Mouse (Mus musculus) midbrain, embryonic 13.5 days (tissue): ENCODE results near the gene Primpol. TPM values are rescaled to one million over a fixed set of nuclear protein-coding genes. Genes with fewer than 3 reads are reported as not detected.

Source experiments
- ATAC-seq: fragments of 200-750 bp; cut with Nextera tagmentation; 2 replicates; pipeline ENCODE4 v1.8.0; 2017; ENCODE audit warnings: mild to moderate bottlenecking, moderate TSS enrichment, moderate library complexity
- H3K27ac ChIP-seq: fragments of 300-500 bp; sonication (generic); 2 replicates; pipeline ENCODE4 v1.5.1; 2015; ENCODE audit warnings: inconsistent platforms, mild to moderate bottlenecking, moderate library complexity
- H3K27me3 ChIP-seq: fragments of 300-500 bp; sonication (generic); 2 replicates; pipeline ENCODE4 v1.6.1; 2015; ENCODE audit warnings: mild to moderate bottlenecking, inconsistent platforms
- H3K36me3 ChIP-seq: fragments of 300-500 bp; sonication (generic); 2 replicates; pipeline ENCODE4 v1.6.1; 2015; ENCODE audit warnings: mild to moderate bottlenecking, inconsistent platforms
- H3K4me1 ChIP-seq: fragments of 300-500 bp; sonication (generic); replicated peaks from 2 replicates; pipeline ENCODE4 v1.6.1; 2015; ENCODE audit warnings: inconsistent platforms
- H3K4me2 ChIP-seq: fragments of 300-500 bp; sonication (generic); replicated peaks from 2 replicates; pipeline ENCODE4 v1.6.1; 2015; ENCODE audit warnings: moderate library complexity, mild to moderate bottlenecking, inconsistent platforms
- H3K4me3 ChIP-seq: fragments of 300-500 bp; sonication (generic); replicated peaks from 2 replicates; pipeline ENCODE4 v1.5.1; 2015; ENCODE audit warnings: mild to moderate bottlenecking, inconsistent platforms
- H3K9ac ChIP-seq: fragments of 300-500 bp; sonication (generic); replicated peaks from 2 replicates; pipeline ENCODE4 v1.6.1; 2015; ENCODE audit warnings: mild to moderate bottlenecking, inconsistent platforms
- H3K9me3 ChIP-seq: fragments of 300-500 bp; sonication (generic); 2 replicates; pipeline ENCODE4 v1.6.1; 2016; ENCODE audit warnings: mild to moderate bottlenecking, inconsistent platforms
- WGBS: fragments of 180-500 bp; shearing (Covaris S2); methylation state at CpG from one replicate; pipeline ENCODE4 v1.1.7; 2015; 5-methylcytosine and 5-hydroxymethylcytosine counted together
- polyA plus RNA-seq: library from polyadenylated mRNA; unstranded; fragments of >200 nt; fragmentation: Nextera tagmentation; extraction: Ambion mirVana; gene quantifications from 2 replicates; pipeline ENCODE4 v1.2.1, GENCODE M21; 2015

The Primpol gene
- polyA plus RNA-seq, result 9.2 and 9.3 TPM in 2 replicates

- Histone ChIP-seq H3K9me3 (no peaks in the 10 kb centered on the region), H3K4me3 (peak within 1 kb of the TSS; percentile 81), H3K27me3 (no peaks in the 10 kb centered on the region), H3K4me2 (peak within 1 kb of the TSS; percentile 83), H3K4me1 (peaks cover 29% of the 10 kb centered on the region), H3K27ac (peak within 1 kb of the TSS; percentile 93), H3K36me3 (no peaks in the 10 kb centered on the region), H3K9ac (peak within 1 kb of the TSS; percentile 93)
- peak; percentile 98 for ATAC-seq
- 1% methylated on average over 49 of the region's 54 CpGs for WGBS
Measured at GRCm38 (mm10) chr8:46616879-46617689, at the start of gene Primpol, which contains the start of gene Casp3. Gene Primpol, minus strand, starts transcription at chr8:46617212. Gene Casp3, plus strand, starts transcription at chr8:46617291.

- no peak overlapping the region for H3K9ac ChIP-seq
Measured at GRCm38 (mm10) chr8:46655919-46656318, 38.9 kb upstream of the Primpol start.

GRCm38 (mm10) chr8:46651872-46652271 lies 34.9 kb upstream of the Primpol start:
- Histone ChIP-seq H3K27me3 (no peaks in the 10 kb centered on the region), H3K4me2 (no peak overlapping the region), H3K4me3 (no peak overlapping the region), H3K4me1 (no peaks in the 10 kb centered on the region), H3K9ac (no peak overlapping the region), H3K36me3 (no peaks in the 10 kb centered on the region), H3K27ac (no peak overlapping the region), H3K9me3 (no peaks in the 10 kb centered on the region)
- no peak for ATAC-seq
- WGBS, result 86% methylated on average over 9 of the region's 9 CpGs

More at GRCm38 (mm10) chr8:46655919-46656318, 38.9 kb upstream of the Primpol start:
- no peak for ATAC-seq
- Histone ChIP-seq H3K9me3 (no peaks in the 10 kb centered on the region), H3K36me3 (no peaks in the 10 kb centered on the region), H3K4me2 (no peak overlapping the region), H3K27me3 (no peaks in the 10 kb centered on the region), H3K4me3 (no peak overlapping the region), H3K4me1 (no peaks in the 10 kb centered on the region), H3K27ac (no peak overlapping the region)
- 96% methylated on average over 2 of the region's 2 CpGs for WGBS

GRCm38 (mm10) chr8:46648421-46648820 lies 31.4 kb upstream of the Primpol start:
- Histone ChIP-seq H3K27ac (no peak overlapping the region), H3K4me1 (no peaks in the 10 kb centered on the region)
- WGBS, result 93% methylated on average over 4 of the region's 4 CpGs

GRCm38 (mm10) chr8:46641272-46641671 lies 24.3 kb upstream of the Primpol start:
- H3K36me3 ChIP-seq, result peaks cover 40% of the 10 kb centered on the region
- H3K4me2 ChIP-seq, result no peak overlapping the region
- 87% methylated on average over 5 of the region's 5 CpGs for WGBS
- no peaks in the 10 kb centered on the region for H3K9me3 ChIP-seq
- H3K27ac ChIP-seq, result no peak overlapping the region
- no peak for ATAC-seq
- H3K27me3 ChIP-seq, result no peaks in the 10 kb centered on the region
- H3K4me3 ChIP-seq, result no peak overlapping the region
- H3K4me1 ChIP-seq, result no peaks in the 10 kb centered on the region
- no peak overlapping the region for H3K9ac ChIP-seq

More at GRCm38 (mm10) chr8:46648421-46648820, 31.4 kb upstream of the Primpol start:
- ATAC-seq, result no peak
- Histone ChIP-seq H3K27me3 (no peaks in the 10 kb centered on the region), H3K4me2 (no peak overlapping the region), H3K36me3 (no peaks in the 10 kb centered on the region), H3K9me3 (no peaks in the 10 kb centered on the region), H3K9ac (no peak overlapping the region), H3K4me3 (no peak overlapping the region)

- no peak overlapping the region for H3K27ac ChIP-seq
- no peaks in the 10 kb centered on the region for H3K4me1 ChIP-seq
- H3K4me2 ChIP-seq, result no peak overlapping the region
- H3K27me3 ChIP-seq, result no peaks in the 10 kb centered on the region
- no peak overlapping the region for H3K9ac ChIP-seq
- no peak for ATAC-seq
- H3K9me3 ChIP-seq, result no peaks in the 10 kb centered on the region
- H3K36me3 ChIP-seq, result peaks cover 54% of the 10 kb centered on the region
- 91% methylated on average over 5 of the region's 5 CpGs for WGBS
- H3K4me3 ChIP-seq, result no peak overlapping the region
Measured at GRCm38 (mm10) chr8:46639852-46640251, 22.8 kb upstream of the Primpol start.

- Histone ChIP-seq H3K9ac (no peak overlapping the region), H3K4me1 (no peaks in the 10 kb centered on the region), H3K4me2 (no peak overlapping the region), H3K36me3 (peaks cover 60% of the 10 kb centered on the region), H3K9me3 (no peaks in the 10 kb centered on the region), H3K27me3 (no peaks in the 10 kb centered on the region), H3K27ac (0 out of 2 replicates have a peak overlapping the region, but pooled peaks have one; percentile 14), H3K4me3 (no peak overlapping the region)
- peak; percentile 73; the same call in 1 of the 2 replicates for ATAC-seq
- WGBS, result 71% methylated on average over 6 of the region's 6 CpGs
Measured at GRCm38 (mm10) chr8:46639010-46639571, 22.1 kb upstream of the Primpol start.

GRCm38 (mm10) chr8:46630932-46631331 lies 13.9 kb upstream of the Primpol start:
- no peak overlapping the region for H3K9ac ChIP-seq
- no peak for ATAC-seq
- H3K27ac ChIP-seq, result no peak overlapping the region
- no peaks in the 10 kb centered on the region for H3K27me3 ChIP-seq
- no peaks in the 10 kb centered on the region for H3K9me3 ChIP-seq
- 95% methylated on average over 4 of the region's 4 CpGs for WGBS
- no peak overlapping the region for H3K4me2 ChIP-seq
- peaks cover 59% of the 10 kb centered on the region for H3K36me3 ChIP-seq
- no peak overlapping the region for H3K4me3 ChIP-seq
- H3K4me1 ChIP-seq, result no peaks in the 10 kb centered on the region

- peaks cover 54% of the 10 kb centered on the region for H3K36me3 ChIP-seq
- no peak overlapping the region for H3K27ac ChIP-seq
- H3K9ac ChIP-seq, result no peak overlapping the region
- no peaks in the 10 kb centered on the region for H3K9me3 ChIP-seq
- H3K4me3 ChIP-seq, result no peak overlapping the region
- H3K27me3 ChIP-seq, result no peaks in the 10 kb centered on the region
- WGBS, result 96% methylated on average over 3 of the region's 3 CpGs
- no peaks in the 10 kb centered on the region for H3K4me1 ChIP-seq
- no peak for ATAC-seq
- no peak overlapping the region for H3K4me2 ChIP-seq
Measured at GRCm38 (mm10) chr8:46630422-46630821, 13.4 kb upstream of the Primpol start.

- Histone ChIP-seq H3K9me3 (no peaks in the 10 kb centered on the region), H3K9ac (no peak overlapping the region), H3K27ac (no peak overlapping the region), H3K36me3 (peaks cover 37% of the 10 kb centered on the region), H3K4me1 (no peaks in the 10 kb centered on the region), H3K4me3 (no peak overlapping the region), H3K4me2 (no peak overlapping the region), H3K27me3 (no peaks in the 10 kb centered on the region)
- 100% methylated on average over 1 of the region's 1 CpGs for WGBS
- ATAC-seq, result no peak
Measured at GRCm38 (mm10) chr8:46628645-46629044, 11.6 kb upstream of the Primpol start.

- H3K4me3 ChIP-seq, result no peak overlapping the region
- H3K27me3 ChIP-seq, result no peaks in the 10 kb centered on the region
- no peak overlapping the region for H3K9ac ChIP-seq
- no peaks in the 10 kb centered on the region for H3K9me3 ChIP-seq
- peaks cover 30% of the 10 kb centered on the region for H3K36me3 ChIP-seq
- H3K4me2 ChIP-seq, result no peak overlapping the region
- 77% methylated on average over 7 of the region's 7 CpGs for WGBS
- no peak for ATAC-seq
- H3K27ac ChIP-seq, result no peak overlapping the region
- H3K4me1 ChIP-seq, result no peaks in the 10 kb centered on the region
Measured at GRCm38 (mm10) chr8:46627881-46628280, 10.9 kb upstream of the Primpol start.

GRCm38 (mm10) chr8:46626642-46627041 lies 9.6 kb upstream of the Primpol start:
- H3K9ac ChIP-seq, result no peak overlapping the region
- no peak overlapping the region for H3K27ac ChIP-seq
- no peaks in the 10 kb centered on the region for H3K9me3 ChIP-seq
- peaks cover 24% of the 10 kb centered on the region for H3K36me3 ChIP-seq
- WGBS, result 97% methylated on average over 5 of the region's 5 CpGs
- H3K4me1 ChIP-seq, result peaks cover 8% of the 10 kb centered on the region
- no peak overlapping the region for H3K4me2 ChIP-seq
- H3K27me3 ChIP-seq, result no peaks in the 10 kb centered on the region
- no peak overlapping the region for H3K4me3 ChIP-seq
- ATAC-seq, result no peak
